Mouse (Mus musculus): Measurements from ENCODE around the gene Dot1l.

DNA sequence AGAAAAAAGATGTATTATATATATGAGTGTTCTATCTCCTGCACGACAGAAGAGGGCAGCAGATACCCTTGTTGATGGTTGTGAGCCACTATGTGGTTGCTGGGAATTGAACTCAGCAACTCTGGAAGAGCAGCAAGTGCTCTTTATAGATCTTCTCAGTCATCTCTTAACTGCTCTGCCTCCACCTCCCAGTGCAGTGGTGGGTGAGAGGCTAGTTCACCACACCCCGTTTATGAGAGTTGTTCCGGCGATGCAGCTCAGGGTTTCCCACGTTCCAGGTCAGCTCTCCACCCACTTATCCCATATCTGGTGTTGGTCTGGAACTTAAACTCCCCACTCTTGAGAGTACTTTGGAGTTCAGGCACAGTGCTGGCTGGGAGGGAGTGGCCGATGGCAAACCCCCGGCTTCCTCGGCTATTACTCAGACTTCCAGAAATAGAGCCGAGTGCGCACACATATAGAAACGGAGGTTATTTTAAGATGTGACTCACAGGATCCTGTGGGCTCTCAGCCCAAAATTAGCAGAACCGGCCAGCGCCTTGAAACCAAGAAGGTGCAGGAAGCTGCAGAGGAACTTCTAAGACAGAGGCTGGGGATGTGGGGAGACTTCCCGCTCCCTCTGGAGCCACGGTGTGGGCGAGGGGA, 3.7 kb upstream of the Dot1l start:
- TF ChIP-seq CTCF (IDR thresholded peaks at IDR 0.05; ENCODE audit: extremely low read depth, insufficient read depth, low read length) (peak; percentile 43; the same call in 1 of the 2 replicates), POLR2A (IDR thresholded peaks at IDR 0.05; ENCODE audit: extremely low read depth, insufficient read depth, low read length) (no peak)

Measured in cortical plate, adult 2 months (tissue).